Comparison of ENCODE assay signal across 7 mouse cellular contexts in genomic region chr9:58822431-58823091, GRCm38 (mm10). TPM values are rescaled to one million over a fixed set of nuclear protein-coding genes. Genes with fewer than 3 reads are reported as not detected.
DNase-seq lines count a peak whose midpoint lies in the region; ATAC-seq and TF ChIP-seq lines count a peak whose summit lies in the region.

No protein-coding gene starts in this region.

- no peaks in the 10 kb centered on the region for H3K9me3 ChIP-seq in intestine, postnatal 0 days (ENCODE audit: control insufficient read depth)
- H3K9me3 ChIP-seq in midbrain, embryonic 16.5 days (replicated peaks; ENCODE audit: control insufficient read depth, low read length, poor library complexity, severe bottlenecking) = no peaks in the 10 kb centered on the region

- H3K4me2 ChIP-seq in intestine, postnatal 0 days (replicated peaks; ENCODE audit: low read depth) = peak overlapping the region; percentile 98
- H3K4me2 ChIP-seq in midbrain, embryonic 16.5 days (ENCODE audit: low read length) = peak overlapping the region; percentile 96

- peak; percentile 43; the same call in 1 of the 2 replicates for ATAC-seq in intestine, postnatal 0 days
- ATAC-seq in midbrain, embryonic 16.5 days = peak; percentile 92

- H3K4me3 ChIP-seq in intestine, postnatal 0 days (ENCODE audit: low read depth, low read length) = peak overlapping the region; percentile 65
- H3K4me3 ChIP-seq in midbrain, embryonic 16.5 days (ENCODE audit: low read depth, low read length) = peak overlapping the region; percentile 90
- peak overlapping the region; percentile 78 for H3K4me3 ChIP-seq in testis, adult 2 months (ENCODE audit: control insufficient read depth, low read depth, low read length)

- peak; percentile 31; the same call in 1 of the 2 replicates for TF ChIP-seq CTCF in intestine, postnatal 0 days (IDR thresholded peaks at IDR 0.05; ENCODE audit: low read depth)
- no peak for TF ChIP-seq CTCF in testis, adult 2 months (IDR thresholded peaks at IDR 0.05; ENCODE audit: control insufficient read depth, insufficient read depth, insufficient replicate concordance, low read depth, low read length)

- DNase-seq in adrenal gland, postnatal 14 days = peak; percentile 59
- DNase-seq in cerebellum, postnatal 4 days (ENCODE audit: low spot score in 2 of 2) = peak; percentile 49 to 71
- peak; percentile 29 for DNase-seq in gastrocnemius, adult 18-20 months (ENCODE audit: low spot score)
- DNase-seq in left cerebral cortex, postnatal 36 days (ENCODE audit: low spot score in 2 of 2) = peak; percentile 76 to 78

- no peak overlapping the region for H3K27ac ChIP-seq in intestine, postnatal 0 days (ENCODE audit: low read depth, low read length)
- H3K27ac ChIP-seq in midbrain, embryonic 16.5 days (ENCODE audit: low read length) = peak overlapping the region; percentile 94
- no peak overlapping the region for H3K27ac ChIP-seq in testis, adult 2 months (ENCODE audit: control insufficient read depth, insufficient read depth, low read depth, low read length)

- peaks cover 61% of the 10 kb centered on the region for H3K27me3 ChIP-seq in intestine, postnatal 0 days (replicated peaks; ENCODE audit: control insufficient read depth, insufficient read depth, low read length)
- no peaks in the 10 kb centered on the region; the same call in 1 of the 2 replicates for H3K27me3 ChIP-seq in midbrain, embryonic 16.5 days (ENCODE audit: control insufficient read depth, insufficient read depth, low read depth, low read length)
- no peaks in the 10 kb centered on the region; the same call in 1 of the 2 replicates for H3K27me3 ChIP-seq in testis, adult 2 months (ENCODE audit: control insufficient read depth, insufficient read depth, low read length)

- 0 out of 2 replicates have a peak, but pooled peaks cover 4% of the 10 kb centered on the region for H3K4me1 ChIP-seq in intestine, postnatal 0 days (replicated peaks; ENCODE audit: control insufficient read depth, insufficient read depth, low read length)
- H3K4me1 ChIP-seq in midbrain, embryonic 16.5 days (ENCODE audit: control insufficient read depth, insufficient read depth, low read length) = peaks cover 40% of the 10 kb centered on the region
- peaks cover 17% of the 10 kb centered on the region for H3K4me1 ChIP-seq in testis, adult 2 months (ENCODE audit: control insufficient read depth, insufficient read depth, low read length)

- no peaks in the 10 kb centered on the region for H3K36me3 ChIP-seq in intestine, postnatal 0 days (ENCODE audit: control insufficient read depth, insufficient read depth)
- no peaks in the 10 kb centered on the region for H3K36me3 ChIP-seq in midbrain, embryonic 16.5 days (ENCODE audit: control insufficient read depth, insufficient read depth, low read length)
- no peaks in the 10 kb centered on the region for H3K36me3 ChIP-seq in testis, adult 2 months (ENCODE audit: control insufficient read depth, insufficient read depth, low read length)

- WGBS in intestine, postnatal 0 days = under 1% methylated on average over 55 of the region's 62 CpGs
- WGBS in midbrain, embryonic 16.5 days = under 1% methylated on average over 55 of the region's 62 CpGs

- no peak for TF ChIP-seq POLR2A in testis, adult 2 months (IDR thresholded peaks at IDR 0.05; ENCODE audit: control insufficient read depth, low read depth, low read length)

- peak overlapping the region; percentile 31; the same call in 1 of the 2 replicates for H3K9ac ChIP-seq in intestine, postnatal 0 days (ENCODE audit: low read depth, low read length)
- peak overlapping the region; percentile 94 for H3K9ac ChIP-seq in midbrain, embryonic 16.5 days (ENCODE audit: low read depth, low read length)

- intact Hi-C loops in left cerebral cortex, postnatal 36 days (cut with DNase I) = no loop called here

RNA-seq across cellular contexts. Expression of gene Hcn4, which starts 0.7 kb away (rescaled TPM):
- 0.56 and 0.68 TPM in 2 replicates for total RNA-seq in adrenal gland, postnatal 14 days (2021)
- total RNA-seq in gastrocnemius, adult 18-20 months (2021) = 10 to 100 TPM in 1 of 2 experiments, 1 to 10 TPM in 1; 4.0 to 11.2 TPM
- polyA plus RNA-seq in intestine, postnatal 0 days (2015; fragmentation: Nextera tagmentation; extraction: Ambion mirVana) = 0.27 TPM in 2 replicates
- total RNA-seq in left cerebral cortex, postnatal 36 days (2021) = 1 to 10 TPM; 4.6 to 6.7 TPM
- 3.0 and 3.5 TPM in 2 replicates for polyA plus RNA-seq in midbrain, embryonic 16.5 days (2015; fragmentation: Nextera tagmentation; extraction: Ambion mirVana)
- polyA plus RNA-seq in testis, adult 2 months (2012; rRNA removed) = 0.09 and 0.16 TPM in 2 replicates
